Mouse (Mus musculus) embryonic facial prominence, embryonic 12.5 days (tissue): ENCODE measurements around the gene Cd37. TPM values are rescaled to one million over a fixed set of nuclear protein-coding genes. Genes with fewer than 3 reads are reported as not detected.

ENCODE experiments used
- ATAC-seq: fragments of 200-750 bp; cut with Nextera tagmentation; 2 replicates; pipeline ENCODE4 v1.8.0; 2017; ENCODE audit not compliant: insufficient number of reproducible peaks, insufficient read depth, low FRiP score, low TSS enrichment
- H3K27ac ChIP-seq: fragments of 300-500 bp; sonication (generic); 2 replicates; pipeline ENCODE4 v1.5.1; 2016; ENCODE audit warnings: mild to moderate bottlenecking
- H3K27me3 ChIP-seq: fragments of 300-500 bp; sonication (generic); 2 replicates; pipeline ENCODE4 v1.6.1; 2016; ENCODE audit warnings: mild to moderate bottlenecking, moderate library complexity
- H3K36me3 ChIP-seq: fragments of 300-500 bp; sonication (generic); 2 replicates; pipeline ENCODE4 v1.6.1; 2016; ENCODE audit warnings: mild to moderate bottlenecking
- H3K4me1 ChIP-seq: fragments of 300-500 bp; sonication (generic); 2 replicates; pipeline ENCODE4 v1.6.1; 2016
- H3K4me2 ChIP-seq: fragments of 300-500 bp; sonication (generic); replicated peaks from 2 replicates; pipeline ENCODE4 v1.6.1; 2016; ENCODE audit warnings: mild to moderate bottlenecking, moderate library complexity
- H3K4me3 ChIP-seq: fragments of 300-500 bp; sonication (generic); 2 replicates; pipeline ENCODE4 v1.5.1; 2016; ENCODE audit warnings: mild to moderate bottlenecking
- H3K9ac ChIP-seq: fragments of 300-500 bp; sonication (generic); 2 replicates; pipeline ENCODE4 v1.6.1; 2016; ENCODE audit warnings: mild to moderate bottlenecking, moderate library complexity
- H3K9me3 ChIP-seq: fragments of 300-500 bp; sonication (generic); 2 replicates; pipeline ENCODE4 v1.6.1; 2016; ENCODE audit warnings: mild to moderate bottlenecking, moderate library complexity
- WGBS: fragments of 180-500 bp; shearing (Covaris S2); methylation state at CpG from one replicate; pipeline ENCODE4 v1.1.7; 2016; 5-methylcytosine and 5-hydroxymethylcytosine counted together
- polyA plus RNA-seq: library from polyadenylated mRNA; unstranded; fragments of >200 nt; fragmentation: Nextera tagmentation; extraction: Ambion mirVana; gene quantifications from 2 replicates; pipeline ENCODE4 v1.2.1, GENCODE M21; 2016

Cd37 gene
- polyA plus RNA-seq, 1 experiment from 2014 or later: 2.3 TPM

- Histone ChIP-seq H3K27me3 (peaks cover 16% of the 10 kb centered on the region), H3K4me3 (no peak overlapping the region), H3K4me2 (peak overlapping the region; percentile 48; the same call in 1 of the 2 replicates), H3K9me3 (no peaks in the 10 kb centered on the region), H3K36me3 (peaks cover 37% of the 10 kb centered on the region), H3K9ac (no peak overlapping the region; the same call in 1 of the 2 replicates), H3K4me1 (peaks cover 28% of the 10 kb centered on the region), H3K27ac (peak overlapping the region; percentile 55; the same call in 1 of the 2 replicates)
- ATAC-seq: no peak
- WGBS: 25% methylated on average over 20 of the region's 20 CpGs
Observed at GRCm38 (mm10) chr7:45233580-45234332, 5.2 kb downstream of the Cd37 start.

- Histone ChIP-seq H3K9me3 (no peaks in the 10 kb centered on the region), H3K4me3 (no peak overlapping the region), H3K4me2 (no peak overlapping the region), H3K9ac (no peak overlapping the region), H3K36me3 (peaks cover 46% of the 10 kb centered on the region), H3K4me1 (peaks cover 28% of the 10 kb centered on the region), H3K27me3 (peaks cover 9% of the 10 kb centered on the region; the same call in 1 of the 2 replicates), H3K27ac (no peak overlapping the region)
- WGBS: 68% methylated on average over 13 of the region's 13 CpGs
- ATAC-seq: no peak
Observed at GRCm38 (mm10) chr7:45232716-45233465, 6.0 kb downstream of the Cd37 start.

- no peak overlapping the region for H3K9ac ChIP-seq
- ATAC-seq: no peak
- 87% methylated on average over 11 of the region's 11 CpGs for WGBS
- peaks cover 6% of the 10 kb centered on the region; the same call in 1 of the 2 replicates for H3K27me3 ChIP-seq
- H3K4me2 ChIP-seq: no peak overlapping the region
- no peak overlapping the region for H3K27ac ChIP-seq
- H3K9me3 ChIP-seq: no peaks in the 10 kb centered on the region
- H3K4me3 ChIP-seq: no peak overlapping the region
- peaks cover 28% of the 10 kb centered on the region for H3K4me1 ChIP-seq
- peaks cover 54% of the 10 kb centered on the region for H3K36me3 ChIP-seq
Observed at GRCm38 (mm10) chr7:45231941-45232340, 7.0 kb downstream of the Cd37 start.

GRCm38 (mm10) chr7:45231192-45231591, 7.7 kb downstream of the Cd37 start:
- Histone ChIP-seq H3K4me2 (no peak overlapping the region), H3K9ac (no peak overlapping the region), H3K4me1 (peaks cover 28% of the 10 kb centered on the region), H3K27me3 (0 out of 2 replicates have a peak, but pooled peaks cover 4% of the 10 kb centered on the region), H3K36me3 (peaks cover 61% of the 10 kb centered on the region), H3K9me3 (no peaks in the 10 kb centered on the region), H3K4me3 (no peak overlapping the region), H3K27ac (no peak overlapping the region)
- WGBS: 93% methylated on average over 12 of the region's 12 CpGs
- no peak for ATAC-seq

GRCm38 (mm10) chr7:45229459-45230203, 9.3 kb downstream of the Cd37 start:
- Histone ChIP-seq H3K36me3 (peaks cover 77% of the 10 kb centered on the region), H3K4me3 (no peak overlapping the region), H3K9ac (no peak overlapping the region), H3K27ac (no peak overlapping the region), H3K27me3 (no peaks in the 10 kb centered on the region), H3K9me3 (no peaks in the 10 kb centered on the region), H3K4me2 (no peak overlapping the region), H3K4me1 (peaks cover 16% of the 10 kb centered on the region)
- 91% methylated on average over 7 of the region's 7 CpGs for WGBS
- no peak for ATAC-seq

- WGBS: 97% methylated on average over 8 of the region's 8 CpGs
Observed at GRCm38 (mm10) chr7:45229046-45229445, 9.9 kb downstream of the Cd37 start.

GRCm38 (mm10) chr7:45228548-45228947, 10.4 kb downstream of the Cd37 start:
- Histone ChIP-seq H3K27ac (no peak overlapping the region), H3K4me2 (no peak overlapping the region), H3K4me1 (peaks cover 5% of the 10 kb centered on the region; the same call in 1 of the 2 replicates), H3K27me3 (no peaks in the 10 kb centered on the region), H3K4me3 (no peak overlapping the region), H3K9me3 (no peaks in the 10 kb centered on the region), H3K36me3 (peaks cover 86% of the 10 kb centered on the region), H3K9ac (no peak overlapping the region)
- no peak for ATAC-seq
- WGBS: 96% methylated on average over 18 of the region's 18 CpGs

More at GRCm38 (mm10) chr7:45229046-45229445, 9.9 kb downstream of the Cd37 start:
- Histone ChIP-seq H3K4me1 (peaks cover 10% of the 10 kb centered on the region), H3K36me3 (peaks cover 83% of the 10 kb centered on the region), H3K9ac (no peak overlapping the region), H3K4me3 (no peak overlapping the region), H3K27me3 (no peaks in the 10 kb centered on the region), H3K4me2 (no peak overlapping the region), H3K27ac (no peak overlapping the region), H3K9me3 (no peaks in the 10 kb centered on the region)
- ATAC-seq: no peak

GRCm38 (mm10) chr7:45226421-45226820, 12.5 kb downstream of the Cd37 start:
- peaks cover 88% of the 10 kb centered on the region for H3K36me3 ChIP-seq
- H3K4me1 ChIP-seq: no peaks in the 10 kb centered on the region
- H3K9me3 ChIP-seq: no peaks in the 10 kb centered on the region
- no peak overlapping the region for H3K27ac ChIP-seq
- no peak overlapping the region for H3K4me3 ChIP-seq
- H3K4me2 ChIP-seq: no peak overlapping the region
- no peak overlapping the region for H3K9ac ChIP-seq
- ATAC-seq: no peak
- WGBS: 93% methylated on average over 5 of the region's 5 CpGs
- no peaks in the 10 kb centered on the region for H3K27me3 ChIP-seq

GRCm38 (mm10) chr7:45224826-45225225, 14.1 kb downstream of the Cd37 start:
- Histone ChIP-seq H3K4me3 (no peak overlapping the region), H3K9me3 (no peaks in the 10 kb centered on the region), H3K9ac (no peak overlapping the region), H3K36me3 (peaks cover 96% of the 10 kb centered on the region), H3K4me1 (no peaks in the 10 kb centered on the region), H3K27ac (no peak overlapping the region), H3K27me3 (no peaks in the 10 kb centered on the region), H3K4me2 (no peak overlapping the region)
- no peak for ATAC-seq
- WGBS: 95% methylated on average over 7 of the region's 7 CpGs

GRCm38 (mm10) chr7:45221680-45222079, 17.2 kb downstream of the Cd37 start:
- Histone ChIP-seq H3K9ac (no peak overlapping the region), H3K36me3 (peaks cover 94% of the 10 kb centered on the region), H3K27me3 (no peaks in the 10 kb centered on the region), H3K27ac (no peak overlapping the region), H3K4me2 (no peak overlapping the region), H3K4me1 (peaks cover 23% of the 10 kb centered on the region), H3K9me3 (no peaks in the 10 kb centered on the region), H3K4me3 (no peak overlapping the region)
- WGBS: 90% methylated on average over 2 of the region's 2 CpGs
- no peak for ATAC-seq

GRCm38 (mm10) chr7:45216442-45217183, 22.3 kb downstream of the Cd37 start:
- Histone ChIP-seq H3K27ac (peak overlapping the region; percentile 98), H3K9ac (peak overlapping the region; percentile 99), H3K4me1 (peaks cover 29% of the 10 kb centered on the region), H3K4me2 (peak overlapping the region; percentile 93), H3K4me3 (peak overlapping the region; percentile 86), H3K9me3 (no peaks in the 10 kb centered on the region), H3K27me3 (peaks cover 8% of the 10 kb centered on the region), H3K36me3 (peaks cover 45% of the 10 kb centered on the region)
- peak; percentile 77 for ATAC-seq
- 3% methylated on average over 13 of the region's 13 CpGs for WGBS
